Mouse (Mus musculus) limb, embryonic 15.5 days (tissue): Measurements from ENCODE around the gene Rasgef1b. TPM values are rescaled to one million over a fixed set of nuclear protein-coding genes. Genes with fewer than 3 reads are reported as not detected.

Source experiments
- ATAC-seq: fragments of 200-750 bp; cut with Nextera tagmentation; 2 replicates; pipeline ENCODE4 v1.8.0; 2017; ENCODE audit warnings: low read depth, moderate TSS enrichment; ENCODE audit not compliant: insufficient number of reproducible peaks, low FRiP score, low TSS enrichment
- H3K27ac ChIP-seq: fragments of 300-500 bp; sonication (generic); 2 replicates; pipeline ENCODE4 v1.5.1; 2015; ENCODE audit warnings: moderate library complexity, mild to moderate bottlenecking, inconsistent platforms
- H3K27me3 ChIP-seq: fragments of 300-500 bp; sonication (generic); 2 replicates; pipeline ENCODE4 v1.6.1; 2015; ENCODE audit warnings: inconsistent platforms
- H3K36me3 ChIP-seq: fragments of 300-500 bp; sonication (generic); 2 replicates; pipeline ENCODE4 v1.6.1; 2015; ENCODE audit warnings: inconsistent platforms
- H3K4me1 ChIP-seq: fragments of 300-500 bp; sonication (generic); 2 replicates; pipeline ENCODE4 v1.6.1; 2015; ENCODE audit warnings: inconsistent platforms
- H3K4me2 ChIP-seq: fragments of 300-500 bp; sonication (generic); 2 replicates; pipeline ENCODE4 v1.6.1; 2015; ENCODE audit warnings: mild to moderate bottlenecking, inconsistent platforms
- H3K4me3 ChIP-seq: fragments of 300-500 bp; sonication (generic); 2 replicates; pipeline ENCODE4 v1.5.1; 2015; ENCODE audit warnings: mild to moderate bottlenecking, inconsistent platforms
- H3K9ac ChIP-seq: fragments of 300-500 bp; sonication (generic); 2 replicates; pipeline ENCODE4 v1.6.1; 2015; ENCODE audit warnings: inconsistent platforms
- H3K9me3 ChIP-seq: fragments of 300-500 bp; sonication (generic); 2 replicates; pipeline ENCODE4 v1.6.1; 2016; ENCODE audit warnings: inconsistent platforms
- WGBS: fragments of 180-500 bp; shearing (Covaris S2); methylation state at CpG from one replicate; pipeline ENCODE4 v1.1.7; 2015; 5-methylcytosine and 5-hydroxymethylcytosine counted together
- polyA plus RNA-seq: library from polyadenylated mRNA; unstranded; fragments of >200 nt; fragmentation: Nextera tagmentation; extraction: Ambion mirVana; gene quantifications from 2 replicates; pipeline ENCODE4 v1.2.1, GENCODE M21; 2015

The Rasgef1b gene
- polyA plus RNA-seq, 1 experiment from 2014 or later, result 8.8 TPM

DNA sequence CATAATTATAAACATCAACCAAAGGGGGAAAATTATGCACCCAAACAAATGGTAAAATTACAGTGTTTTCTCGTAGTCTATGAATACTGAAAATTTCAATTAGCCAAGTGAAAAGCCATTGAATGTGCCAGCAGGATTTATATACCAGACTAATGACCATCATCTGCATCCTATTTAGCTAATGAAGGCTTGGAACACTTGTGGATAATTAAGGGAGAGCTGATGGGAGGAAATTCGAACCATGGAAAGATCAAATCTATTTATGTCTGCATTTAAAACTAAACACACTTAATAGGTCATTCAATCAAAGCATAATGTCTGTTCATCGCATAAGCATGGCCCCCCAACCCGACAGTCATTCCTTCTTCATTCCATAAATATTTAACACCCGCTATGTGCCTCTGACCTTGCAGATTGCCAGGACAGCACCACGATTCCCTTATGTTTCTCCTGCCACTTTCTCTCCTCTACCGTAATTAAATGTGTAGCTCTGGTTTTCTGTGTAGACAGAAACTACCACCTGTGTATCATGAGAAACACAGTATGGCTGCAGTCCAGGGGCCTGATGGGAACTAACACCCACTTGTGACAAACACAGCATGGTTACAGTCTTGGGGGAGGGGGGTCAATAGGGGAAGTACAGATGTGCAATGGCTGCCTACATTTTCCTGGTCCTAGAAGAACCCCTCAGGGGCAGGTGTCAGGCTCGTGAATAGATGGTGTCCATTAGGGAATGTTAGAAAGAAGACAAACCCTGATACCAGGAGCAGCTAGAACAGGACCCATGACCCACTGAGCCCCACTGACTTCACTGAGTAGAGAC, 164.2 kb downstream of the Rasgef1b start:
- Histone ChIP-seq H3K4me3 (no peak overlapping the region), H3K9ac (no peak overlapping the region), H3K4me2 (no peak overlapping the region), H3K36me3 (no peaks in the 10 kb centered on the region), H3K27me3 (no peaks in the 10 kb centered on the region), H3K9me3 (no peaks in the 10 kb centered on the region), H3K27ac (no peak overlapping the region), H3K4me1 (no peaks in the 10 kb centered on the region)
- no peak for ATAC-seq
- 22% methylated on average over 8 of the region's 8 CpGs for WGBS

GRCm38 (mm10) chr5:99562096-99562495, 166.8 kb downstream of the Rasgef1b start:
- Histone ChIP-seq H3K4me2 (no peak overlapping the region), H3K36me3 (no peaks in the 10 kb centered on the region), H3K9ac (no peak overlapping the region), H3K27ac (no peak overlapping the region), H3K4me1 (no peaks in the 10 kb centered on the region), H3K27me3 (no peaks in the 10 kb centered on the region), H3K9me3 (no peaks in the 10 kb centered on the region), H3K4me3 (no peak overlapping the region)
- ATAC-seq, result no peak
- 83% methylated on average over 6 of the region's 6 CpGs for WGBS

GRCm38 (mm10) chr5:99559814-99560213, 169.1 kb downstream of the Rasgef1b start:
- Histone ChIP-seq H3K4me1 (no peaks in the 10 kb centered on the region), H3K9ac (no peak overlapping the region), H3K27me3 (no peaks in the 10 kb centered on the region), H3K36me3 (no peaks in the 10 kb centered on the region), H3K27ac (no peak overlapping the region), H3K4me3 (no peak overlapping the region), H3K9me3 (no peaks in the 10 kb centered on the region), H3K4me2 (no peak overlapping the region)
- 33% methylated on average over 3 of the region's 3 CpGs for WGBS
- no peak for ATAC-seq

GRCm38 (mm10) chr5:99558231-99558630, 170.6 kb downstream of the Rasgef1b start:
- Histone ChIP-seq H3K9ac (no peak overlapping the region), H3K4me3 (no peak overlapping the region), H3K9me3 (no peaks in the 10 kb centered on the region), H3K4me2 (no peak overlapping the region), H3K4me1 (no peaks in the 10 kb centered on the region), H3K27me3 (no peaks in the 10 kb centered on the region), H3K27ac (no peak overlapping the region), H3K36me3 (no peaks in the 10 kb centered on the region)
- ATAC-seq, result no peak
- 53% methylated on average over 9 of the region's 9 CpGs for WGBS

DNA sequence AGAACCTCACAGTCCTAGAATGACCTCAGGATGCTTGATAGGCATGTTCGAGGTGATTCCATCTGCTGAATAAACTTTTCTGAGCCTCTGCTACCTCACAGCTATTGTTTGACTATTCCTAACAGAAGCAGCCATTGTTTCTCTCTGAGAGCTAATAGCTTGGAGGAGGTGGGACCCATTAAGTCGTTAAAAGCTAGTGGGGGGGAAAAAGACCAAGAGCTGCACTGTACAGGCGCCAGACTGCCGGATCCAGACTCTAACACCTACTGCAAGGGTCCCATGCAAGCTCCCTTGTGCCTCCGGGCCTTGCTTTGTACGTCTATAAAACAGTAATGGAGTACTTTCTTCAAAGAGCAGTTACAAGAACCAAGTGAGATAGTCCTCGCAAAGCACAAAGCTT, 176.2 kb downstream of the Rasgef1b start:
- no peak overlapping the region for H3K9ac ChIP-seq
- H3K27ac ChIP-seq, result no peak overlapping the region
- H3K9me3 ChIP-seq, result no peaks in the 10 kb centered on the region
- H3K4me2 ChIP-seq, result no peak overlapping the region
- H3K4me1 ChIP-seq, result peaks cover 5% of the 10 kb centered on the region
- WGBS, result 15% methylated on average over 7 of the region's 7 CpGs
- H3K4me3 ChIP-seq, result no peak overlapping the region
- H3K36me3 ChIP-seq, result no peaks in the 10 kb centered on the region
- 0 out of 2 replicates have a peak, but pooled peaks have one; percentile 19 for ATAC-seq
- no peaks in the 10 kb centered on the region for H3K27me3 ChIP-seq

- no peaks in the 10 kb centered on the region for H3K4me1 ChIP-seq
- no peaks in the 10 kb centered on the region for H3K9me3 ChIP-seq
- 78% methylated on average over 6 of the region's 6 CpGs for WGBS
- no peak overlapping the region for H3K4me3 ChIP-seq
- H3K36me3 ChIP-seq, result no peaks in the 10 kb centered on the region
- ATAC-seq, result no peak
- H3K9ac ChIP-seq, result no peak overlapping the region
- no peaks in the 10 kb centered on the region for H3K27me3 ChIP-seq
- no peak overlapping the region for H3K27ac ChIP-seq
- no peak overlapping the region for H3K4me2 ChIP-seq
Observed at GRCm38 (mm10) chr5:99544664-99545494, 184.0 kb downstream of the Rasgef1b start.

GRCm38 (mm10) chr5:99541999-99542765, 186.7 kb downstream of the Rasgef1b start:
- 84% methylated on average over 2 of the region's 2 CpGs for WGBS
- Histone ChIP-seq H3K36me3 (no peaks in the 10 kb centered on the region), H3K4me2 (no peak overlapping the region), H3K27ac (no peak overlapping the region), H3K27me3 (no peaks in the 10 kb centered on the region), H3K9me3 (no peaks in the 10 kb centered on the region), H3K4me1 (no peaks in the 10 kb centered on the region), H3K4me3 (no peak overlapping the region), H3K9ac (no peak overlapping the region)
- no peak for ATAC-seq

DNA sequence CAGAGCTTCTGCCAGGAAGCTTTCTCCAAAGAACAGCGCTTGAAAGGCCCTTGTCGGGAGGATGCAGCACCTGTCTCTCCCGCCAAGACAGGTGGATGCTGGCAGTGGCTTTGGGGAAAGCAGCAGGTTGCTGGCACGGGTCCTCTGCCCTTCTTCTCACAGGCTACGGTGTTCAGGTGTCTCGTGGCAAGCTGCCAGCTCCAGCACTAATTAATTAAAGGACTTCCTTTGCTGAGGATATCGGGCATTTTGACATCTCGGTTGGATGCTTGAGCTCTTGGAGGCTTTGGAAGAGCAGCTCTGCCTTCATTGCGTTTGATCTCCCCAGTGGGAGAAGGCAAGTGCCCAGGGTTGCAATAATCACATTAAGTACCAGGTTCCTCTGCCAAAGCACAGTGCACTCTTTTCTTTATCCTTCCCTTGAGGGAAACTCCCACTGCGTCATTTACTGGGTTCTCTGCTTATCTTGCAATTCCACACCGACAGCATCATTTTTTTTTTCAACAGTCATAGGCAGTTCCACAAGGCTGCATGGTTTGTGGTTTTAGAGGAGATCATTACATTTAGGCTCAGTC, 187.5 kb downstream of the Rasgef1b start:
- ATAC-seq, result no peak

GRCm38 (mm10) chr5:99533416-99533815, 195.4 kb downstream of the Rasgef1b start:
- Histone ChIP-seq H3K9me3 (no peaks in the 10 kb centered on the region), H3K27me3 (no peaks in the 10 kb centered on the region), H3K4me2 (no peak overlapping the region), H3K36me3 (no peaks in the 10 kb centered on the region), H3K9ac (no peak overlapping the region), H3K4me3 (no peak overlapping the region), H3K4me1 (no peaks in the 10 kb centered on the region), H3K27ac (no peak overlapping the region)
- ATAC-seq, result no peak
- WGBS, result 72% methylated on average over 7 of the region's 7 CpGs

More for the DNA sequence above, 187.5 kb downstream of the Rasgef1b start:
- H3K4me2 ChIP-seq, result no peak overlapping the region
- H3K27me3 ChIP-seq, result no peaks in the 10 kb centered on the region
- H3K27ac ChIP-seq, result no peak overlapping the region
- no peaks in the 10 kb centered on the region for H3K36me3 ChIP-seq
- H3K4me1 ChIP-seq, result no peaks in the 10 kb centered on the region
- H3K4me3 ChIP-seq, result no peak overlapping the region
- no peak overlapping the region for H3K9ac ChIP-seq
- H3K9me3 ChIP-seq, result no peaks in the 10 kb centered on the region
- WGBS, result 35% methylated on average over 11 of the region's 11 CpGs

- H3K4me2 ChIP-seq, result no peak overlapping the region
- H3K36me3 ChIP-seq, result no peaks in the 10 kb centered on the region
- no peak overlapping the region for H3K9ac ChIP-seq
- H3K4me3 ChIP-seq, result no peak overlapping the region
- peaks cover 6% of the 10 kb centered on the region; the same call in 1 of the 2 replicates for H3K4me1 ChIP-seq
- H3K27me3 ChIP-seq, result no peaks in the 10 kb centered on the region
- H3K27ac ChIP-seq, result no peak overlapping the region
- no peak for ATAC-seq
- no peaks in the 10 kb centered on the region for H3K9me3 ChIP-seq
- 68% methylated on average over 7 of the region's 7 CpGs for WGBS
Observed at GRCm38 (mm10) chr5:99526797-99527201, 202.1 kb downstream of the Rasgef1b start.

DNA sequence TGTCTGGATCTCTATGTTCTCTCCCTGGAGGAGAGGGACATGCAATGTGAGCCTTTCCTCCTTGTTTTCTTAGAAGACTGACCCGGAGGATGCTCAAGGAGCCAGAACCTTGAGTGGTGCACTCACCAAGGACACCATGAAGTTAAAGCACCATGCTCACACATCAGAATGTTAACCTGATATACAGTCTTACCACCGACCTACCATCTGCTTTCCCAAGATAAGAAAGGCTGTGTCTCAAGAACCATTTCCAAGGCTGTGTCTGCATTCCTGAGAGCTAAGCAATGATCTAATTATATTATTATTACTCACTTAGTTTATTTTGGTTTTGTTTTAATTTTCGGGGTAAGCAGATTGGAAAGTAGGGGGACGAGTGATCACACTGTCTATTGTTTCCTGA, 203.2 kb downstream of the Rasgef1b start:
- peaks cover 9% of the 10 kb centered on the region for H3K4me1 ChIP-seq
- H3K27ac ChIP-seq, result no peak overlapping the region
- WGBS, result 76% methylated on average over 4 of the region's 4 CpGs
- no peaks in the 10 kb centered on the region for H3K9me3 ChIP-seq
- no peak overlapping the region for H3K4me2 ChIP-seq
- no peak overlapping the region for H3K4me3 ChIP-seq
- H3K27me3 ChIP-seq, result no peaks in the 10 kb centered on the region
- no peak for ATAC-seq
- H3K36me3 ChIP-seq, result no peaks in the 10 kb centered on the region
- no peak overlapping the region for H3K9ac ChIP-seq
